Mouse (Mus musculus) ES-E14 (cell line): ENCODE measurements around the gene Stk40.

Source experiments
- CHD2 ChIP-seq: IDR thresholded peaks from 2 replicates; pipeline ENCODE4 v1.6.1; 2014; ENCODE audit warnings: mild to moderate bottlenecking, low read depth, low read length, inconsistent platforms
- ZC3H11A ChIP-seq: IDR thresholded peaks from 2 replicates; pipeline ENCODE4 v1.6.1; 2012; ENCODE audit warnings: low read depth, mild to moderate bottlenecking, inconsistent platforms, low read length, borderline replicate concordance

DNA sequence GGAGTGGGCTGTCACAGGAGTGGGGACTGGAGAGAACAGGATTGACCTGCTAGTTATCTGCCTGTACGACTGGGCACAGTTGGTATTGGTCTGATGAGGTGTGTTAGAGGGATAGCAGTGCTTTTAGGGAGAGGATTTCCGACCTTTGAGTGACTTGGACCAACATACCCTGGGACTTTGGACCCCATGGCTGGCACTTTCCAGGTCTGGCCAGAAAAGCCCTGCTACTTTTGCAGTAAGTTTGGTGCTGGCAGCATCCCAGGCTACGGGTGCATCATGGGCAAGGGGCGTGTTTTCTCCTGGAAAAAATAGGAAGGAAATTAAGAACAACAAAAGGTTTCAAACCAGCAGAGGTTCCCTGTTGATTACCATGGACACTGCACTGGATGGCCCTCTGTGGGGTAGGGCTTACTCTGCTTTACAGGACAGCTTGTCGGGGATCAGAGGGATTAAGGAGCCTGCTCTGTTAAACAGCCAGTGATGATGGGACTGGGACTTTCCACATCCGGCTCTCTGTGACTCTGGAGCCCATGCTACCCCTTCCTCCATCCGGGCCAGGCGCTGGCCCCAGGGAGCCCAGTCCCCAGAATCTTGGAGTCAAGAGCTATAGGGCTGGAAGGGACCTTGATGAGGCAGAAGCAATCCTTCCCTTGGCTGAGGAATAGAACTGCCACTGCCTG is 4.4 kb downstream of the Stk40 start:
- TF ChIP-seq CHD2 (no peak), ZC3H11A (no peak)
